Mouse (Mus musculus) pancreas, adult 10 weeks (tissue): ENCODE results near the gene Atp2c2. TPM values are rescaled to one million over a fixed set of nuclear protein-coding genes. Genes with fewer than 3 reads are reported as not detected.

Experiments used
- polyA plus RNA-seq: library from polyadenylated mRNA; stranded (reverse); fragments of 350-450 nt; fragmentation: Illumina TruSeq; extraction: RNeasy Lipid Tissue Mini Kit (QIAGEN cat#74804); gene quantifications from one replicate; pipeline ENCODE4 v1.2.3, GENCODE M21; 2015; ENCODE audit warnings: low read depth, low replicate concordance; ENCODE audit not compliant: insufficient read depth

The Atp2c2 gene
- polyA plus RNA-seq: 5.0 TPM

DNA sequence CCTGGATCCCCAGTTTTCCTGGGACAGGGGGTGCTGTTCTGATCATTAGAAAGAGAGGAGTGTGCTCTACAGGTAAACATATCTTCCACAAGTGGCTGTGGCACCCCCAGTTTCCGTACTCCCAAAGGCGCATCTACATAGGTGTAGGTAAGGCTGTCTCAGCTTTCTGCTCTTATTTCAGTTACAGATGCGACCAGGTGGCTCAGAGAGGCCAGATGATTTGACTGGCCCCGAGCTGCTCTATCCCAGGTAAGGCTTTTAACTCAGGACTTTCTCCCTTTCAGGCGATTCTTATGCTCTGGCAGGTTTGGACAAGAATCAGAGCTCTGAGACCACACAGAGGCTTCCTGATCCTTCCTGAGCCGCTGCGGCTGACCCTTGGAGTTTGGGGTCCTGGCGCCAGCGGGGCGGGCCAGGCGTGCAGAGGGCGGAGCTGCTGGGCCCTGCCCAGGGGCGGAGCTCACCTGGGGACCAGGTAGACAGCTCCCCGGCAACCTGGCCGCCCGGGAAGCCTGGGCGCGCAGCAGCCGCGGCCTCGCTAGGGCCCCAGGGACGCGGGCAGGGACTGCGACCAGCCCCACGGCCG is at the start of gene Atp2c2:
Atp2c2 (plus strand) TSS at position 461 of the 586 bp plus-strand sequence.

DNA sequence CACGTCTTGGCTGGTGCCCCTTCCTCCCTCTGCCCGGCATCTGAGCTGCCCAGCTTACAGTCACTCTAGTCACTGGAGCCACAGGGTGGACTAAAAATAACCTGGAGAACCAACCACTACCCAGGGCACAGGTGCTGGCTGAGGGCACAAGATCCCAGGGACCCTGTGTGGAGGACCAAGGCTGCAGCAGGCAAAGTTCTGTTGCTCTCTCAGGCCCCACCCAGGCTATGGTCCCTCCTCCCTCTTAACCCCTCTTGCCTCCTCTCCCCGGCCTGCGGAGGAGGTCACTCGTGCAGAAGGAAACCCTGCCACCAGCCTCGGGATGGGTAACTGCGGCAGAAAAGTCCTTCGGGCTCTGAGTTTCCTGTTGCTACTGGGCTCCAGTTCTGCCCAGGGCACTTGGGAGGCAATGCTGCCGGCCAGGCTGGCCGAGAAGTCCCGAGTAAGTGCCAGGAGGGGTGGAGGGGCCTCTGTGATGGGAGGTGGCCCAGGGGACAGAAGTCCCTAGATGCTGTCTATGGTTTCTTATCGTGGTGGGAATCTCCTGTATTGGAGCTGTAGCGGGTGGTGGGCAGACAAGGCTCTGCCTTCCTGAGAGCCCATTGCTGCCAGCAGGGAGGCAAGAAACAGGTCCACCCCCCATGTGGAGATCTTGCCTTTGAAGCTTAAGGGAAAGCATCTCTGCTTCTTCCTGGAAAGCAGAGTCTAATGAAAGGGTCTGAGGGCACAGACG is 33.4 kb upstream of the Atp2c2 start, which contains the start of gene Wfdc1:
Wfdc1 (plus strand) TSS at position 147 of the 733 bp plus-strand sequence.

DNA sequence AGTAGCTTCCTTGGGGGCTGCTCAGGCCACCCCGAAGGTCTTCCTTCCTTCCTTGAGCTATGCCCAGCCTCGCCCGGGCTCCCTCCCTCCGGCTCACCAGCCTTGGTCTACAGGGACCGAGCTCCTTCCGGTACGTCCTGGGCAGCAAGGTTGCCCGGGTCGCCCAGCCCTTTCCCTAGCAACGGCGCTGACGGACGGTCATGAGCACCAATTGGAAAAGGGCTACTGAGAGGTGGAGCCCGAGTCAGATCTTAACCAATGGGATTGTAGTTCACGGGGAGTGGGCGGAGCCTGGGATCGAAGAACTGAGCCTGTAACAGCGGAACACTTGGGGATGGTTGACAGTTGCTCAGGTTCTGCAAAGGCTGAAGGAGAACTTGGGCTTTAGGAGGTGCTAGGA is 78.5 kb downstream of the Atp2c2 start, which contains the start of gene Tldc1:
Tldc1 (minus strand) TSS at position 154 of the 400 bp plus-strand sequence.

Other genes with a start within 250 kb of the Atp2c2 start
- gene Slc38a8, start 198.3 kb upstream of the Atp2c2 start, polyA plus RNA-seq: not detected
- 16.4 TPM for gene Mbtps1, start 141.3 kb upstream of the Atp2c2 start, polyA plus RNA-seq
- gene Hsdl1, start 124.8 kb upstream of the Atp2c2 start, polyA plus RNA-seq: 4.2 TPM
- gene Dnaaf1, start 124.8 kb upstream of the Atp2c2 start, polyA plus RNA-seq: not detected
- 4.0 TPM for gene Taf1c, start 94.8 kb upstream of the Atp2c2 start, polyA plus RNA-seq
- gene Adad2, start 87.3 kb upstream of the Atp2c2 start, polyA plus RNA-seq: not detected
- gene Kcng4, start 64.3 kb upstream of the Atp2c2 start, polyA plus RNA-seq: not detected
- 11.7 TPM for gene Wfdc1, start 33.6 kb upstream of the Atp2c2 start, polyA plus RNA-seq
- gene Tldc1, start 78.4 kb downstream of the Atp2c2 start, polyA plus RNA-seq: 2.4 TPM
- 13.2 TPM for gene Cotl1, start 140.5 kb downstream of the Atp2c2 start, polyA plus RNA-seq
- gene Klhl36, start 162.3 kb downstream of the Atp2c2 start, polyA plus RNA-seq: 2.3 TPM
- gene Usp10, start 210.4 kb downstream of the Atp2c2 start, polyA plus RNA-seq: 40.6 TPM
- 7.6 TPM for gene Gm20388, start 210.8 kb downstream of the Atp2c2 start, polyA plus RNA-seq